Mouse (Mus musculus): ENCODE data around the gene Akap8. TPM values are rescaled to one million over a fixed set of nuclear protein-coding genes. Genes with fewer than 3 reads are reported as not detected.

Akap8 gene
- total and polyA plus RNA-seq, 3 experiments, result 77.9 to 127 (median 101) TPM

DNA sequence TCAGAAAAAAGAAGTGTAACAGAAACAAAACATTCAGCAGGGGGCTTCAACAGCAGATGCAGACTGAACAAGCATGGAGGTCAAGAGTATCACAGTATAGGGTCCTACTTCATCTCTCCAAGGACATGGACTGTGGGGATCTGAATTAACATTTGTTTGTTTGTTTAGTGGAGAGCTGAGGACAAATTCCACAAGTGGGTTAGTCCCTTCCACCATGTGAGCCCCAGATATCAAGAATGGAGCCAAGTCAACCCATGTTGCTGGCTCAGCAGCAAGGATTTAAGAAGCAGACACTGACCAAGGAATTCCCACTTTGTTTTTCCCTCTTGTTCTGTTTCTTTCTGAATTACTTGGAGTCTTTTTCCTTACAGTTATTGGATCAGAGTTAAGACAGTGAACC, 6.5 kb upstream of the Akap8 start:
- Histone ChIP-seq H3K27me3 (ENCODE audit: control insufficient read depth in 1 of 2, insufficient read depth in 2 of 2, low read length in 2 of 2) (no peaks in the 10 kb centered on the region), H3K9me3 (replicated peaks; ENCODE audit: insufficient read depth, low read length) (no peaks in the 10 kb centered on the region)

GRCm38 (mm10) chr17:32322809-32323208, 1.8 kb upstream of the Akap8 start:
- H3K4me1 ChIP-seq (ENCODE audit: control insufficient read depth in 1 of 2, insufficient read depth in 2 of 2, low read length in 2 of 2), result peaks cover 2 to 10% of the 10 kb centered on the region in 2 experiments; a peak in 2 of 4 replicates
- H3K36me3 ChIP-seq (ENCODE audit: control insufficient read depth in 1 of 2, insufficient read depth in 2 of 2, low read length in 2 of 2), result peaks cover 4 to 14% of the 10 kb centered on the region in 2 experiments; a peak in 3 of 4 replicates
- peaks cover 35% of the 10 kb centered on the region for H3K79me2 ChIP-seq (ENCODE audit: control insufficient read depth, insufficient read depth, low read length, poor library complexity)
- TF ChIP-seq MYB (IDR thresholded peaks at IDR 0.05; ENCODE audit: low read depth, low read length) (no peak), CTCF (IDR thresholded peaks at IDR 0.05 in 2 of 3, conservative IDR thresholded peaks at IDR 0.05 in 1 of 3; ENCODE audit: control insufficient read depth in 1 of 3, insufficient read depth in 1 of 3, low read depth in 2 of 3, low read length in 3 of 3, poor library complexity in 1 of 3, severe bottlenecking in 1 of 3) (no peak), RCOR1 (IDR thresholded peaks at IDR 0.05; ENCODE audit: low read depth, low read length) (no peak), GATA1 (IDR thresholded peaks at IDR 0.05; ENCODE audit: low read depth, low read length) (no peak), UBTF (IDR thresholded peaks at IDR 0.05; ENCODE audit: borderline replicate concordance, insufficient read depth, low read depth, low read length) (no peak), KAT2A (conservative IDR thresholded peaks at IDR 0.05; ENCODE audit: low read depth, low read length) (no peak), MAZ (IDR thresholded peaks at IDR 0.05; ENCODE audit: low read depth, low read length) (no peak), HCFC1 (IDR thresholded peaks at IDR 0.05; ENCODE audit: low read depth, low read length) (no peak), MXI1 (IDR thresholded peaks at IDR 0.05; ENCODE audit: low read depth, low read length) (no peak), CHD1 (IDR thresholded peaks at IDR 0.05; ENCODE audit: low read depth, low read length) (no peak), ELF1 (IDR thresholded peaks at IDR 0.05; ENCODE audit: low read depth, low read length) (no peak), USF2 (IDR thresholded peaks at IDR 0.05; ENCODE audit: borderline replicate concordance in 1 of 2, insufficient read depth in 1 of 2, low read depth in 1 of 2, low read length in 2 of 2) (no peak), SIN3A (IDR thresholded peaks at IDR 0.05; ENCODE audit: low read length) (no peak), BHLHE40 (IDR thresholded peaks at IDR 0.05; ENCODE audit: borderline replicate concordance, low read depth, low read length) (no peak)
- no peaks in the 10 kb centered on the region for H3K9me3 ChIP-seq (replicated peaks; ENCODE audit: insufficient read depth, low read length)
- H3K27ac ChIP-seq (ENCODE audit: control insufficient read depth, low read depth, low read length), result no peak overlapping the region
- no peaks in the 10 kb centered on the region for H3K27me3 ChIP-seq (ENCODE audit: control insufficient read depth in 1 of 2, insufficient read depth in 2 of 2, low read length in 2 of 2)
- DNase-seq (ENCODE audit: low read depth, low spot score), result no peak
- H3K4me3 ChIP-seq (ENCODE audit: control insufficient read depth in 1 of 2, insufficient read depth in 1 of 2, low read depth in 2 of 2, low read length in 2 of 2), result no peak overlapping the region
- no peak overlapping the region for H3K9ac ChIP-seq (ENCODE audit: control insufficient read depth, low read depth, low read length, poor library complexity, severe bottlenecking)

More for the DNA sequence above, 6.5 kb upstream of the Akap8 start:
- DNase-seq (ENCODE audit: low read depth, low spot score), result no peak
- no peaks in the 10 kb centered on the region for H3K4me1 ChIP-seq (ENCODE audit: control insufficient read depth in 1 of 2, insufficient read depth in 2 of 2, low read length in 2 of 2)
- H3K27ac ChIP-seq (ENCODE audit: control insufficient read depth, low read depth, low read length), result no peak overlapping the region
- TF ChIP-seq TAL1 (IDR thresholded peaks at IDR 0.05; ENCODE audit: low read length), result no peak
- TF ChIP-seq MAZ (IDR thresholded peaks at IDR 0.05; ENCODE audit: low read depth, low read length), result no peak
- no peak for TF ChIP-seq NELFE (IDR thresholded peaks at IDR 0.05; ENCODE audit: low read depth, low read length)
- TF ChIP-seq MYB (IDR thresholded peaks at IDR 0.05; ENCODE audit: low read depth, low read length), result no peak
- no peak for TF ChIP-seq POLR2AphosphoS2 (IDR thresholded peaks at IDR 0.05; ENCODE audit: low read length)
- TF ChIP-seq GABPA (IDR thresholded peaks at IDR 0.05; ENCODE audit: low read depth, low read length), result no peak
- no peak for TF ChIP-seq CTCF (IDR thresholded peaks at IDR 0.05 in 2 of 3, conservative IDR thresholded peaks at IDR 0.05 in 1 of 3; ENCODE audit: control insufficient read depth in 1 of 3, insufficient read depth in 1 of 3, low read depth in 2 of 3, low read length in 3 of 3, poor library complexity in 1 of 3, severe bottlenecking in 1 of 3)
- TF ChIP-seq MXI1 (IDR thresholded peaks at IDR 0.05; ENCODE audit: low read depth, low read length), result no peak
- H3K9ac ChIP-seq (ENCODE audit: control insufficient read depth, low read depth, low read length, poor library complexity, severe bottlenecking), result no peak overlapping the region
- no peak overlapping the region for H3K4me3 ChIP-seq (ENCODE audit: control insufficient read depth in 1 of 2, insufficient read depth in 1 of 2, low read depth in 2 of 2, low read length in 2 of 2)
- H3K36me3 ChIP-seq (ENCODE audit: control insufficient read depth in 1 of 2, insufficient read depth in 2 of 2, low read length in 2 of 2), result peaks cover 0 to 8% of the 10 kb centered on the region in 2 experiments; a peak in 2 of 4 replicates
- no peaks in the 10 kb centered on the region for H3K79me2 ChIP-seq (ENCODE audit: control insufficient read depth, insufficient read depth, low read length, poor library complexity)
